Mouse (Mus musculus): ENCODE measurements around the gene Exoc3. TPM values are rescaled to one million over a fixed set of nuclear protein-coding genes. Genes with fewer than 3 reads are reported as not detected.

The Exoc3 gene
- total RNA-seq, 2 experiments from 2014 or later = 61.8 to 70.6 TPM

DNA sequence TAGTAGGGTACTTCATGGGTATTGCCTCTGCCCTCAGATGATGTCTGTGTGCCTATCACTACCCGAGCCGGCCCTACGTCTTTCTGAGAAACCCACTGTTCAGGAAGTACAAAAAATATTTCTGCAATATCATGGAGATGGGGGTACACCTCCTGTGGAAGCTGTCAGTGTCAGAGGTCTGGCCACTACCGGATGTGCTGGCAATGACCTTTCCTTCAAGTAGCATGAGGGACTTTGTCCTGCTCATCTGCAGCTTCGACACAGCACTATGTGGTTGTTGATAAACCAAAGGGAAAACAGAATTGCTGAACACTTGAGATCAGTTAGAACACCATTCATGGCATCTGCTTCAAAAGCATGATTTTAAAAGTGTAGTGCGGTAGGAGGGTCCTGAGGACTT, 67.7 kb downstream of the Exoc3 start:
- DNase-seq (ENCODE audit: low spot score in 2 of 2) = no peak

- no peak for DNase-seq (ENCODE audit: low spot score in 2 of 2)
These were observed 69.5 kb downstream of the Exoc3 start for GRCm38 (mm10) chr13:74138906-74139647.

- no peak for DNase-seq (ENCODE audit: low spot score in 2 of 2)
These were observed 78.6 kb downstream of the Exoc3 start for GRCm38 (mm10) chr13:74129909-74130308.

- DNase-seq (ENCODE audit: low spot score in 2 of 2) = no peak
These were observed 81.0 kb downstream of the Exoc3 start for GRCm38 (mm10) chr13:74127571-74127970.

- DNase-seq (ENCODE audit: low spot score in 2 of 2) = no peak
These were observed 85.9 kb downstream of the Exoc3 start for GRCm38 (mm10) chr13:74122632-74123031.

- no peak for DNase-seq (ENCODE audit: low spot score in 2 of 2)
These were observed 86.7 kb downstream of the Exoc3 start for GRCm38 (mm10) chr13:74121795-74122330.

GRCm38 (mm10) chr13:74121141-74121602, 87.4 kb downstream of the Exoc3 start, which contains the start of gene Slc9a3:
Slc9a3 (plus strand) TSS chr13:74121457.
- DNase-seq (ENCODE audit: low spot score in 2 of 2) = peak; percentile 26 to 41

Other genes with a start within 250 kb of the Exoc3 start
- gene Zdhhc11, start 244.9 kb downstream of the Exoc3 start, total RNA-seq (2021) = not detected
- gene Tppp, start 199.3 kb downstream of the Exoc3 start, total RNA-seq (2021) = 10 to 100 TPM in 1 of 2 experiments, 1 to 10 TPM in 1; 8.5 to 15.4 TPM
- gene Cep72, start 146.4 kb downstream of the Exoc3 start, total RNA-seq (2021) = 1 to 10 TPM; 1.3 to 2.2 TPM
- under 1 TPM; 0.73 to 0.99 TPM for gene Slc9a3, start 87.3 kb downstream of the Exoc3 start, total RNA-seq (2021)
- 1 to 10 TPM; 2.0 to 2.6 TPM for gene Ahrr, start 83.6 kb upstream of the Exoc3 start, total RNA-seq (2021)
- gene Pdcd6, start 108.8 kb upstream of the Exoc3 start, total RNA-seq (2021) = 100 to 1,000 TPM; 112 to 165 TPM
- 100 to 1,000 TPM; 720 to 882 TPM for gene Sdha, start 141.5 kb upstream of the Exoc3 start, total RNA-seq (2021)
- 10 to 100 TPM; 55.4 to 66.8 TPM for gene Ccdc127, start 141.6 kb upstream of the Exoc3 start, total RNA-seq (2021)
- gene Lrrc14b, start 155.3 kb upstream of the Exoc3 start, total RNA-seq (2021) = under 1 TPM; 0.36 to 0.45 TPM
- gene Zfp72, start 182.1 kb upstream of the Exoc3 start, total RNA-seq (2021) = 1 to 10 TPM; 2.2 to 2.6 TPM
- 1,000 to 10,000 TPM; 1,315 to 1,788 TPM for gene Ftl1-ps1, start 191.0 kb upstream of the Exoc3 start, total RNA-seq (2021)